Mouse (Mus musculus): ENCODE results near the gene Map3k1. TPM values are rescaled to one million over a fixed set of nuclear protein-coding genes. Genes with fewer than 3 reads are reported as not detected.
"Not testable (repeated sequence)": the region's sequence is repeated elsewhere in the genome, so short reads cannot be mapped to it uniquely, and the experiment has no call there.

The Map3k1 gene
- total RNA-seq, 2 experiments from 2014 or later = 29.9 to 33.8 TPM

DNA sequence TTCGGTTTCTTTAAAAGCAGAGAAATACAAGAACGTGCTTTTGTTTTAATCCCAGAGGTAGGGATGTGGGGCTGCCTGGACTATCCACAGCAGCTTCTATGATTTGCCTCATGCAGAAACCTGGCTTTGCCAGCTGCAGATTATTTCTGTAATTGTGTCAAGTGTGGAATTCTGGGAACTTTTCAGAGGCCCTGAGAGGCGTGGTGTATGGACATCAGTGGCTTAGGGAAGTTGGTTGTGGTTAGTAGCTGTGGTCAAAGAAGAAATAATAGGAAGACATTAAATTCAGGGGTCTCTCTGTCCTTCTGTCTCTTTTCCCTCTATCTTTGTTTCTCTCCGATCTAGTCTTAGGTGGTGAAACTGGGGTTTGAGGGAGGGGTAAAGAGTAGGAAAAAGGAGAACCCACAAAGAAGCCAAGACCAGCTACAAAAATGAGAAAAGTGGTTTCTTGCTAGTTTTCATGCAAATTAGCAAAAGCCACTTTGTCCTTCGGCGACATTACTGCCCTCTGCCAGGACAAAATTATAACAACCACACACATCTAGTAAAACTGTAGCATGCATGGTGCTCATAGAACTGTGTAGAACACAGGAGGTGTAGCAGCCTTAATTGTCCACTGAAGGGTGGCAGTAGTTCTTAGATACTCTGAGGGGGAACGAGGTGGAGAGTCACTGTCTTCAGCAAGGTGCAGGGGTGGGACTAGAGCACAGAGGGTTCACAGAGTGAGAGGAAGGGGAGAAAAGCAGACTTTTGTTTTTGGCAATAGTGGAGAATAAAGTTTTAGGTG is 67.4 kb downstream of the Map3k1 start:
- no peak for DNase-seq

DNA sequence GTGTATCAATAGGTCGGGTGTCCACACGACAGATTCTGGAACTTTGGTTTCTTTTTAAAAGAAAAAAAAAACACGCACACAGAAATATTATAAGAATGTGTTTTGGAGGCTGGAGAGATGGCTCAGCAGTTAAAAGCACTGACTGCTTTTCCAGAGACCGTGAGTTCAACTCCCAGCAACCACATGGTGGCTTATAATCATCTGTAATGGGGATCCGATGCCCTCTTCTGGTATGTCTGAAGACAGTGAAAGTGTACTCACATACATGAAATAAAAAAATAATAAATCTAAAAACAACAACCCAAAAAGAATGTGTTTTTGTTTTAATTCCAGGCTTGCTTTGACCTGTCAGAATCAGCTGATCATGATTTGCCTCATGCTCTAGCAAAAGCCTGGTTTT is 81.9 kb downstream of the Map3k1 start:
- no peak for DNase-seq

DNA sequence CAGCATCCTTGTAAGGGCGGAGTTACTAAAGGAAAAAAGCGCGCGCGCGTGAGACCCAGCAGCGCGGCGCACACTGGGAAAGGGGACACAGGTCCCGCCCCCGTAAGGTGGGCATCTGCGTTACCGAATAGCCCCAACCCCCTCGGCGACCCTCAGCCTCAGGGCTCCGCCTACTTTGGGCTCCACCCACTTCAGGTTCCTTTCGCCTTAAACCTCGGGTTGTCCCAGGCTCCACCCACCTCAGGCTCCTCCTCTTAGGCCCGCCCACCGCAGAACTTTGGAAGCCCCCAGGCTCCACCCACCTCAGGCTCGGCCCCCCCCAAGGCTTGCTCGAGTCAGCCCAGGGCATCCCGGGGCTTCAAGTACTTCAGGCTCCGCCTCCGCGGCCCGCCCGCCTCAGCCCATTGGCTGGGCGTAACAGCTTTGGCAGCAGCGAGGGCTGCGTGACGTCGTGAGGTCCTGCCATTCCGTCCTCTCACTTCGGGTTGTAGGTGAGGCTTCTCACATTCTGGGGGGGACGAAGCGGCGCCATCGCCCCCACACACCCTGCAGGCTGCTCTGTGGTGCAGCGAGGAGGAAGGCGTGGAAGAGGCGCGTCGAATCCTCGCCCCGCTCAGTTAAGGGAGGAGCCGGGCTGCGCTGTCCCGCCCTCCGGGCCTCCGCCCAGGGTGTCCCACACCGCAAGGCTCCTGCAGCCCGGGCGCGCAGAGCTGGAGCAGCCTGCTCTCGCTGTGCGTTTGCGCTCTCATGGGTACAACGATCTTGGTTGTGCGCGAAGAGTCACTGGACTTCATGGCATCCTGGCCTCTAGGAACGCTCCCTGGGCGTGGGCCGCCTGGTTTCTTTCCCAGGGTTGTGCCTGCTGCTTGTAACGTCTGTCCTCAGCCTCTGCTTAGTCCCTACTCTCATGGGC is 83.4 kb downstream of the Map3k1 start:
- DNase-seq = peak; percentile 98

DNA sequence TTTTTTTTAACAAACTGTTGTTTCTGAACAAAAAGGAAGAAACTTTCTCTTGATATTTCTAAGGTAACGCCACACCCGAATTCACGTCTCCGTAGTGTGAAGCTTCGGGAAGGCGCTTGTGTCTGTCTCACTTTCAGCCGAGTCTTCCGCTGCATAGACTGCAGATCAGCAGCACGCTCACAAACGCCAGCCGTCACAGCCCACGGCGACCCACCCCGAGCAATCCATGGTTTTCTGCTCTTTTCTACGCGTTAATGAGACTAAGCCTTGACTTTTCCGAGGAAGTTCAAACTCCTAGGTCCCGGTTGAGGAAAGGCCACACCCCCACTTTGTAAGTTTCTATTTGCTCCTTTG is 84.0 kb downstream of the Map3k1 start:
- DNase-seq = no peak

DNA sequence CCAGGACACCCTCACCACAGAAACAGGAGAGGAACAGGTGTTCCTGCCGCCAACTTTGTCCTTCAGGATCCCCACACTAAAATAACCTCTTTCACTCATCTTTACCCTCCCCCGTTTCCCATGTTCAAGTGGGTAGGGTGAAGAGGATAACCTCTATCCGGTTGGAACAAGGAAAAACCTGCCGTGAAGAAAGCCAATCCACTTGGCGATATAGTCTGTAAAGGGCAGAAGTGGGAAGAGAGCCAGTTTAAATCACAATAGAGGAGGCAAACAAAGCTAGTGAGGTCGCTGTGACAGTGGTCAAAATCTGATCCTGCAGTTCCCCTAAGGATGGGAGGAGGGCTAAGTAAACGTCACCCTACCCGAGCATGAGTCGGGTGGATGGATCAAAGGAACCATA is 89.1 kb downstream of the Map3k1 start:
- DNase-seq = no peak

DNA sequence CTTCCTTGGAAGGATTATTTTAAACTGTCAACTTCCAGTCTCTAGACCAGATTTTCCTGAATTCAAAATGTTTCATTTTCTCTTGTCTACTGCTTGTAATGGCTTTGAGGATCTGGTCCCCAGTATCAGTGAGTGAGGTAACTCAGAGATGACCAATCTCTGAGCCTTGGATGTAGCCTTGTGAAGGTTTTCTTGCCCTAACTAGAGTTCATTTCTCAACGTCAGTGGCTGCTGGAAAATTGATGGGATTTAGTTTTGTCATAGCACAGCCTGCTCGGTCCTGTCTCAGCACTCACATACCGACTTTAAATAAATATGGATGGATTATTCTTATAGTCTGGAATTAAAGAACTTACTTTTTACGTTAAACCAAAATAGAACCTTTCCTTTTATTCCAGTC is 98.3 kb downstream of the Map3k1 start:
- no peak for DNase-seq

DNA sequence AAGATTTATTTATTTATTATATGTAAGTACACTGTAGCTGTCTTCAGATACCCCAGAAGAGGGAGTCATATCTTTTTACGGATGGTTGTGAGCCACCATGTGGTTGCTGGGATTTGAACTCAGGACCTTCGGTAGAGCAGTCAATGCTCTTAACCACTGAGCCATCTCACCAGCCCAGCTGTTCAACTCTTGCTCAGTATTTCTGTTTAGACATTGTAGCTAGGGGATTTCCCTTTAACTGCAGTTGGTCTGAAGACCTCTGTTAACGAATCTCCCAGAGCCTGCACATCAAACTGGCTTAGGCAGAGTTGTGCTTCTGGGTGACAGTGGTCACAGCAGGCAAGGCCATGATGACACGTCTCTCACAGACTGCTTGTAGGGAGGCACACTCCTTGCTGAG is 104.8 kb downstream of the Map3k1 start:
- not testable (repeated sequence) for DNase-seq

DNA sequence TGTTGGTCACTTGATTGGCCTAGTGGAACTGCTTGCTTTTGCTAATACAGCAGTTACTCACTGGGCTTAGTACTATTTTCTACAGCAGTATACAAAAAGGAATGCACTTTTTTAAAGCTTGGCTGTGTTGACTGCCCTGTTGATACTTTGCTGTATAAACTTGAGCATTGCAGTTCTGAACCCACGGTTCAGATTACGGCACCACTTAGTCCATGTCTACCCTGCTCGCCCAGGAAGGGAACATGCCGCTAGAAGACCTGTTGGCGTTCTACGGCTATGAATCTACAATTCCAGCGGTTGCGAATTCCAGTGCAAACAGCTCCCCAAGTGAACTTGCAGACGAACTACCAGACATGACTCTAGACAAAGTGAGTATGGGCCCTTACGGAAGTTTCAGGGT is 105.4 kb downstream of the Map3k1 start:
- no peak for DNase-seq

Other genes starting within 250 kb of the Map3k1 start
- not detected for gene Gm10198, start 216.2 kb downstream of the Map3k1 start, total RNA-seq (2021)
- gene Mier3, start 128.0 kb downstream of the Map3k1 start, total RNA-seq (2021) = 10 to 100 TPM; 26.7 to 26.9 TPM

All from heart, postnatal 4 days (tissue).